Mouse (Mus musculus): Measurements from ENCODE around the gene Wdtc1.

Wdtc1 gene

DNA sequence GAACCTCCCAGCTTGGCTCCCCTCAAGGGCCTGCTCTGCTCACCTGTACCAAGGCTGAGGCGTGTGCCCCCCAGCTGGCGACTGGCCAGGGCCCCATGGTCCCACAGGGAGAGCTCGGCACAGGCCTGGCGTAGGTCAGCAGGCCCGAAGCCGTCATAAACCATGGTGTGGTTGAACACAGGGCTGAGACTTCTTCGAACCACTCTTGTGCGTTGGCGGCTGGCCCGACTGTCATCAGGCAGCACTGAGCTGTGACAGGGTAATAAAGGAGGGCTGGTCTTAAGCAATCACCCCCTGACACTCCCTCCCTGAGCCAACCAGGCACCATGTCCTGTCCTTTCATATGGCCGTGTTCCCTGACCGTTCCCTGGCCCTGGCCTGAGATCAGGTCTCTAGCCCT is 99.9 kb downstream of the Wdtc1 start:
- no peak for DNase-seq (ENCODE audit: low read depth, low spot score)

DNA sequence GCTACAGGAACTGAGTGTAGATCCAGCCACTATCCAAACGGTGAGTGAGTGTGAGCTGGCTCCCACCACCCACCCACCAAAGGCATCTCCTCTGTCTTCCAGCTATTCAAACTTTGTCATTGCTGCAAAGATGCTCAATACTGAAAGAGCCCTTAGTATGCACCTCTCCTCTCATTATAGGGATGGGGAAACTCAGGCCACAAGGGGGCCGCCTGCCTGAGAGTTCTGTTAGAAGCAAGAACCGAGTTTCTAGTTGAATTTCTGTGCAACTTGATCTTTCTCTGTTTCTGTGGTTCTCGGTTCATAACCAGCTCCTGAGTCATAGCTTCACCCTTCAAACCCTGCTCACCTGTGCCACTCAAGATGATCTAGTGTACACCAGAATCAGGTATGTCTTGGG is 101.2 kb downstream of the Wdtc1 start:
- DNase-seq (ENCODE audit: low read depth, low spot score), result no peak

DNA sequence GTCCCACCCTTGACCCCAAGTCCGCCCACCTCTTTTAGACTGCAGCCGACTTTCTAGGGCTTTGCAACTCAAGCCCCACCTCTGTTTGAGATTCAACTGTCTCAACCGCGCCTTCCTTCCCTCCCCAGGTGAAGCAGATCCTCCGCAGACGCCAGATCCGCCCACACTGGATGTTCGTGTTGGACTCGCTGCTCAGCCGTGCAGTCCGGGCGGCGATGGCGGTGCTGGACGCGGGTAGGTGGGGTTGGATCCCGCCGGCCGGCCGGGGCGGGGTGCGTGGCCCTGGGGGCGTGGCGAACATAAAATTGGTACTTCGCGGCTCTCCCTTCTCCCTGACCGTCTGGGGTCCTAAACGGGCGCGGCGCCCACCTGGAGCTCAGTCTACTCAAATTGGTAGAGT is 102.1 kb downstream of the Wdtc1 start:
- DNase-seq (ENCODE audit: low read depth, low spot score), result no peak

DNA sequence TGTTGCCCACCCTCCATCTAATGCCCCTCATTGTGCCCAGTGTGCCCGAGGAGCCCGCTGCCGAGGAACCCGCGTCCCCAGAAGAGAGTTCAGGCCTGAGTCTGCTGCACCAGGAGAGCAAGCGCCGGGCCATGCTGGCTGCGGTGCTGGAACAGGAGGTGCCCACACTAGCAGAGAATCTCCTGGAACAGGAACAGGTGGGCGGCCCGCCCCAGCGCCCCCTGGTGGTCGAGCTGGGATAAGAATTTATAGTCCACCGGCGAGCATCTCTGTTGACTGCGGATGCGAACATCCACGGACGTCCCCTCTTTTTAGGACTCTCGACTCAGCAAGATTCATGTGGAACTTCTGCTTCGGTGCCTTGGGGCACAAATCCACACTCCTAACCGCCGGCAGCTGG is 102.7 kb downstream of the Wdtc1 start:
- DNase-seq (ENCODE audit: low read depth, low spot score), result peak; percentile 72

DNA sequence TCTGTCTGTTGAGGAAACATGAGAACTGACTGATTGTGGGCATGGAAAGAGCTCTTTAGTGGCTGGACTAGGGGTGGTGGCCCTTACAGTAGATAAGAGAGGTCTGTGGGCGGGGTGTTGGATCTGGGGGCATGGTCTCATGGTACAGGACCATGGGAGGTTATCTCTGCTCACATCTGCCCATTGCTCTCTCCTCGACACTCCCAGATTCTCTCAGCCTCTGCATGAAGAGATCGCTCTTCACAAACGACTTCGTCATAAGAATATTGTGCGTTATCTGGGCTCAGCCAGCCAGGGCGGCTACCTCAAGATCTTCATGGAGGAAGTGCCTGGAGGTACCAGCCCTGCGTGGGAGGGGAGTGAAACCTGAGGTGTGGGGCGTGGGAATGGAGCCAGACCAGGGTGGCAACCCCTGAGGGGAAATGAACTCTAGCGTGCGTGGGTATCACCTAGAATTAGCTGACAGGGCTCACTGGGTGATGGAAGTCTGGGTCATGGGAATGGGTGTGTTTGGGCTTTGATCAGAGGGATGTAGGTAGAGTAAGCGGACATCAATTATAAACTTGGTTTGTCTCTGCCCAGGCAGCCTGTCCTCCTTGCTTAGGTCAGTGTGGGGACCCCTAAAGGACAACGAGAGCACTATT is 105.4 kb downstream of the Wdtc1 start:
- DNase-seq (ENCODE audit: low read depth, low spot score), result no peak

DNA sequence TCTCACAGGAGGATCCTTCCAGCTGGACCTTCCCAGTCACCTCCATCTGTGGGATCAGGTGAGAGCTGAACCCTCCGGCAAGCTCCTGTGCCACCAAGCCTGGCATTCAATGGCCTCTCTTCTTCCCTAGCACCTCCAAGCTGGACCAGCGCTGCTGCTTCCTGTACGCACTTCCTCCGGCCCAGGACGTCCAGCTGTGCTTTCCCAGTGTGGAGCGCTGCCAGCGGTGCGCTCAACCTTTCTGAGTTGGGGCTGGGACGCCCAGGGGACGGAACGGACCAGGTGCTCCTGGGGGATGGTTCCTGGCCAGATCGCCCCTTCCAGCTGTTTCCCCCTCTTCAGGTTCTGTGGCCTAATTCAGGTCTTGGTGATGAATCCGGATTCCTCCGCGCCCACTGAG is 106.2 kb downstream of the Wdtc1 start:
- DNase-seq (ENCODE audit: low read depth, low spot score), result no peak

DNA sequence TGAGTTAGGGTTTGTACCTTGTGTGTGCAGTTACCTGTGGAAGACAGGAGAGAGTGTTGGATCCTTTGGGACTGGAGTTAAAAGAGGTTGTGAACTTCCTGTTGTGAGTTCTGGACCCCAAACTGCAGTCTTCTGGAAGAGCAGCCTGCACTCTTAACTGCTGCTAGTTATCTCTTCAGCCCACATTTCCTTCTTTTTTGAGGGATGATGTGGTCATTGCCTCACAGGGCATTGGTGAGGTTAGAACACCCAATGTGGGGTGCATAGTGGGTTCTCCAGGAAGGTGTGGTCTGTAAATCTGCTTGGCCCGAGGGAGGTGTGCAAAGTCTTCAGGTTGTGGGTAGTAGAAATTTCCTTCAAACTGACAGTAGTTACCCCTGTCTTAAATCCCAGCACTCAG is 109.0 kb downstream of the Wdtc1 start:
- DNase-seq (ENCODE audit: low read depth, low spot score), result no peak

DNA sequence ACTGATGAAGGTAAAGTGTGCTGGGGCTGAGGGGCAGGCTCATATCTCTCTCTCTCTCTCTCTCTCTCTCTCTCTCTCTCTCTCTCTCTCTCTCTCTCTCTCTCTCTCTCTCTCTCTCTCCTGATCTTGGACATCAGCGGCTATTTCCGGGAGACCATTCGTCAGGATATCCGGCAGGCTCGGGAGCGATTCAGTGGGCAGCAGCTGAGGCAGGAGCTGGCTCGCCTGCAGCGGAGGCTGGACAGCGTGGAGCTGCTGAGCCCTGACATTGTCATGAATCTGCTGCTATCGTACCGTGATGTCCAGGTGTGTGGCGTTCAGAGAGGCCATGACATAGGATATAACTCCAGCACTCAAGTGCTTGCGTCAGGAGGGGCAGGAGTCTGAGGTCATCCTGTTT is 109.7 kb downstream of the Wdtc1 start:
- DNase-seq (ENCODE audit: low read depth, low spot score), result no peak

DNA sequence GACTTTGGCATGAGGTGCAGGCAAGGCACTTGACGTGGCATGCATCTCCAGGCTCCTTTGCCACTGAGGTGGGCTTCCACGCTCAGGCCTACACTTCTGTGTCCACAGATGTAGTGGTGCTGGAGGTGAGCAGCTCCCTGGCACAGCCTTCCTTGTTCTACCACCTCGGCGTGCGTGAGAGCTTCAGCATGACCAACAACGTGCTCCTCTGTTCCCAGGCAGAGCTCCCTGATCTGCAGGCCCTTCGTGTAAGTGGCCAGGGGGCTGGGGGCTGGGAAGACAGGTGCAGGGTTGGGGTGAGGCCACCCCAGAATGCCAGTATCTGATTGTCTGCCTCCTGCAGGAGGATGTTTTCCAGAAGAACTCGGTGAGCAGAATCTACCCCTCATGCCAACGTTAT is 110.6 kb downstream of the Wdtc1 start:
- DNase-seq (ENCODE audit: low read depth, low spot score), result no peak

Measured in forelimb bud, embryonic 11.5 days (tissue).